8 mouse cellular contexts compared by ENCODE assay signal in the genomic region with DNA sequence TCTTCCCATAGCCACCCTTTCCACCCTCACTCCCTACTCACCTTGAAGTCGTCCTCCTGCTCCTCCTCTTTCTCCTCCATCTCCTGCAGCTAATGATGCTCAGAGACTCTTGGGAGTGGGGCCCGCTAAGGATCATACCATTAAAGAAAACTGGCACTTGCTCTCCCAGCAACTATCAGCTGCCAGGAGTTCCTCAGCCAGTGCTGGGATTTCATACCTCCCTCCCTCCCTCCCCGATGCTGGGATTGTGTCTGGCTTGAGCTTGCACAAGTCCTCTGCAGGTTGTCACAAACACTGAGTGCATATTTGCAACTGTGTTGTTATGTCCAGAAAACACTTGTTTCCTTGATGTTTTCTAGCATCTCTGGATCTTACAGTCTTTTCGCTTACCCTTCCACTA. TPM values are rescaled to one million over a fixed set of nuclear protein-coding genes. Genes with fewer than 3 reads are reported as not detected.
DNase-seq lines count a peak whose midpoint lies in the region; ATAC-seq and TF ChIP-seq lines count a peak whose summit lies in the region.

TSS of gene Fkbp14 (minus strand) at position 101 of the 400 bp plus-strand sequence.

- no peaks in the 10 kb centered on the region for H3K9me3 ChIP-seq in forebrain, embryonic 10.5 days
- H3K9me3 ChIP-seq in intestine, embryonic 16.5 days (ENCODE audit: control insufficient read depth, low read length), result no peaks in the 10 kb centered on the region
- no peaks in the 10 kb centered on the region for H3K9me3 ChIP-seq in neural tube, embryonic 14.5 days (ENCODE audit: control insufficient read depth, low read length)

- H3K4me2 ChIP-seq in intestine, embryonic 16.5 days (ENCODE audit: low read depth, low read length), result peak within 1 kb of the TSS; percentile 84
- peak within 1 kb of the TSS; percentile 62 for H3K4me2 ChIP-seq in neural tube, embryonic 14.5 days (ENCODE audit: low read depth, low read length)

- peak; percentile 38 for DNase-seq in liver, adult 2 months (ENCODE audit: extremely low read depth, low read depth, low spot score)
- DNase-seq in liver, result no peak
- DNase-seq in forebrain, embryonic 10.5 days (ENCODE audit: extremely low spot score, low spot score), result no peak
- DNase-seq in spleen, postnatal 14 days (ENCODE audit: low spot score in 2 of 2), result no peak
- DNase-seq in B cell, adult 2 months, result no peak
- DNase-seq in ovary, adult 18-20 months (ENCODE audit: low spot score), result no peak

- H3K36me3 ChIP-seq in liver, adult 2 months (ENCODE audit: control insufficient read depth, insufficient read depth, low read length), result no peaks in the 10 kb centered on the region
- no peaks in the 10 kb centered on the region for H3K36me3 ChIP-seq in forebrain, embryonic 10.5 days (replicated peaks)
- no peaks in the 10 kb centered on the region for H3K36me3 ChIP-seq in intestine, embryonic 16.5 days (ENCODE audit: control insufficient read depth, insufficient read depth, low read length)
- H3K36me3 ChIP-seq in neural tube, embryonic 14.5 days (ENCODE audit: control insufficient read depth, insufficient read depth, low read length), result no peaks in the 10 kb centered on the region

- TF ChIP-seq CTCF in liver, adult 2 months (IDR thresholded peaks at IDR 0.05; ENCODE audit: low read depth, low read length), result no peak

- no peak within 1 kb of the TSS for H3K4me3 ChIP-seq in liver, adult 2 months (ENCODE audit: insufficient read depth, low read depth, low read length)
- peak within 1 kb of the TSS; percentile 90 for H3K4me3 ChIP-seq in forebrain, embryonic 10.5 days
- H3K4me3 ChIP-seq in intestine, embryonic 16.5 days (ENCODE audit: low read length), result no peak within 1 kb of the TSS; the same call in 1 of the 2 replicates
- peak within 1 kb of the TSS; percentile 98; the same call in 1 of the 2 replicates for H3K4me3 ChIP-seq in neural tube, embryonic 14.5 days (ENCODE audit: low read depth, low read length)

- no peak for ATAC-seq in intestine, embryonic 16.5 days
- ATAC-seq in neural tube, embryonic 14.5 days (ENCODE audit: low read depth), result no peak

- no peaks in the 10 kb centered on the region for H3K27me3 ChIP-seq in liver, adult 2 months (ENCODE audit: control insufficient read depth, insufficient read depth, low read length)
- H3K27me3 ChIP-seq in forebrain, embryonic 10.5 days (ENCODE audit: poor library complexity, severe bottlenecking), result no peaks in the 10 kb centered on the region
- no peaks in the 10 kb centered on the region for H3K27me3 ChIP-seq in intestine, embryonic 16.5 days (replicated peaks; ENCODE audit: control insufficient read depth, insufficient read depth, low read length)
- peaks cover 2% of the 10 kb centered on the region; the same call in 1 of the 2 replicates for H3K27me3 ChIP-seq in neural tube, embryonic 14.5 days (ENCODE audit: control insufficient read depth, insufficient read depth, low read length)

- H3K9ac ChIP-seq in liver, adult 2 months (ENCODE audit: low read depth, low read length), result 0 out of 2 replicates have a peak within 1 kb of the TSS, but pooled peaks have one; percentile 12
- no peak within 1 kb of the TSS for H3K9ac ChIP-seq in intestine, embryonic 16.5 days (ENCODE audit: low read depth, low read length)
- no peak within 1 kb of the TSS for H3K9ac ChIP-seq in neural tube, embryonic 14.5 days (replicated peaks; ENCODE audit: low read depth, low read length)

- H3K79me2 ChIP-seq in liver, adult 2 months (ENCODE audit: control insufficient read depth, insufficient read depth, low read length), result peaks cover 13% of the 10 kb centered on the region; the same call in 1 of the 2 replicates

- no peak for TF ChIP-seq POLR2A in liver, adult 2 months (IDR thresholded peaks at IDR 0.05; ENCODE audit: extremely low read depth, insufficient read depth, low read length)

- WGBS in liver, adult 2 months, result 74% methylated on average over 4 of the region's 4 CpGs
- 82% methylated on average over 4 of the region's 4 CpGs for WGBS in forebrain, embryonic 10.5 days
- WGBS in intestine, embryonic 16.5 days, result 86% methylated on average over 4 of the region's 4 CpGs
- 74% methylated on average over 4 of the region's 4 CpGs for WGBS in neural tube, embryonic 14.5 days

- H3K27ac ChIP-seq in liver, adult 2 months (replicated peaks; ENCODE audit: insufficient read depth, low read depth, low read length), result peak within 1 kb of the TSS; percentile 66
- no peak within 1 kb of the TSS for H3K27ac ChIP-seq in forebrain, embryonic 10.5 days
- no peak within 1 kb of the TSS for H3K27ac ChIP-seq in intestine, embryonic 16.5 days (ENCODE audit: low read length)
- no peak within 1 kb of the TSS for H3K27ac ChIP-seq in neural tube, embryonic 14.5 days (ENCODE audit: low read depth, low read length)

- peaks cover 33% of the 10 kb centered on the region for H3K4me1 ChIP-seq in liver, adult 2 months (ENCODE audit: control insufficient read depth, insufficient read depth, low read length)
- peaks cover 45% of the 10 kb centered on the region for H3K4me1 ChIP-seq in forebrain, embryonic 10.5 days
- H3K4me1 ChIP-seq in intestine, embryonic 16.5 days (ENCODE audit: control insufficient read depth, insufficient read depth, low read length), result peaks cover 27% of the 10 kb centered on the region
- H3K4me1 ChIP-seq in neural tube, embryonic 14.5 days (ENCODE audit: control insufficient read depth, insufficient read depth, low read length), result peaks cover 13% of the 10 kb centered on the region

RNA-seq across cellular contexts. Expression of gene Fkbp14, which starts in this region (rescaled TPM):
- 4.6 and 5.0 TPM in 2 replicates for total RNA-seq in liver, adult 2 months (2014; rRNA removed)
- 2.0 and 2.4 TPM in 2 replicates for polyA plus RNA-seq in liver, adult 2 months (2012; rRNA removed)
- 11.3 and 12.3 TPM in 2 replicates for polyA plus RNA-seq in forebrain, embryonic 10.5 days (2016; fragmentation: Nextera tagmentation; extraction: Ambion mirVana)
- polyA plus RNA-seq in intestine, embryonic 16.5 days (2015; fragmentation: Nextera tagmentation; extraction: Ambion mirVana), result 19.4 and 19.7 TPM in 2 replicates
- 9.1 and 14.6 TPM in 2 replicates for polyA plus RNA-seq in neural tube, embryonic 14.5 days (2014; fragmentation: Nextera tagmentation; extraction: Ambion mirVana)

Comparison
In these comparisons a context has a peak if more than half of its experiments do, and no peak if none do; other contexts are left out.
1. H3K4me3 ChIP-seq: peak in forebrain, embryonic 10.5 days (single experiment) and neural tube, embryonic 14.5 days (single experiment); none in liver, adult 2 months (single experiment) and intestine, embryonic 16.5 days (single experiment).